Mouse (Mus musculus) liver, embryonic 14 days (tissue): Measurements from ENCODE around the gene Ndc80. TPM values are rescaled to one million over a fixed set of nuclear protein-coding genes. Genes with fewer than 3 reads are reported as not detected.

Experiments
- polyA plus RNA-seq: library from polyadenylated mRNA; depleted of rRNA; stranded (reverse); fragments of >200 nt; gene quantifications from 2 replicates; pipeline ENCODE4 v1.2.3, GENCODE M21; 2012; rRNA removed

Gene Ndc80
- 20.0 and 20.8 TPM in 2 replicates for polyA plus RNA-seq

DNA sequence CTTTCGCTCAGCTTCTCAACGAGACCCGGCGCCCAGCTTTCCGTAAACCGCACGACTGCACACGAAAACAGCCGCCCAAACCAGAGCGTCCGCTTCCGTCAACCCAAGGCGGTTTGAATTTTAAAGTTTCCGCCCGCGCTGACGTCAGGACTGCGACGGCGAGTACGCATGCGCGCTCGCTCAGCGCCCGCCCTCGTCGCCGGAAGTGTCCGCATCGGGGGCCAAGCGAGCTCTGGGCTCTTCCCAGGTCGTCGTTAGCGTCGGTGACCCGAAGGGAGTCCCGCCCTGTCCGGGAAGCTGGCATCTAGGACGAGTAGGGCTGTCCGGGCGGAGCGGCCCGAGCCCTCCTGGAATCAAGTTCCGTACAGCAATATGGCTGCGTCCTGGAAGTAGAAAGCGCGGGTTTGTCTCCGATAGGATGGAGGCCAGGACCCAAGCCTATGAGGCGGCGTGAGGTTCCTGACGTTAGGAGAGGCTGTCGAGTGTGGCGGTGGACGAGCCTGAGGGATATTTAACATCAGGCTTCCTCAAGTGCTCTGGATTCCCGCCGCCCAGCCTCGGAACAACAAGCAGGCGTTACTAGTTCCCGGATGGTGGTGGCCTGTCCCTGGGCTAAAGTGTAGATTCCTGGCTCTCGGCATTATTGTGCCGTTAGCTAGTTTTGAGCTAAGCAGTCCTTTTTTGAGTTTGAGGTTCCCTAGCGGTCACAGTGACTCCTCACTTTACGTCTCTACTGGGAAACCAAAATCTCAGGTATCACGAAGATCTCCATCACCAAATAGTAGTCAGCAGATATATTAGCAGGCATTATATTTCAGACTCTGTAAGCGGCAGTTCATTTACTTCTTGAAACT, at the start of gene Ndc80:
Ndc80 (minus strand) TSS at position 147 of the 854 bp plus-strand sequence.

DNA sequence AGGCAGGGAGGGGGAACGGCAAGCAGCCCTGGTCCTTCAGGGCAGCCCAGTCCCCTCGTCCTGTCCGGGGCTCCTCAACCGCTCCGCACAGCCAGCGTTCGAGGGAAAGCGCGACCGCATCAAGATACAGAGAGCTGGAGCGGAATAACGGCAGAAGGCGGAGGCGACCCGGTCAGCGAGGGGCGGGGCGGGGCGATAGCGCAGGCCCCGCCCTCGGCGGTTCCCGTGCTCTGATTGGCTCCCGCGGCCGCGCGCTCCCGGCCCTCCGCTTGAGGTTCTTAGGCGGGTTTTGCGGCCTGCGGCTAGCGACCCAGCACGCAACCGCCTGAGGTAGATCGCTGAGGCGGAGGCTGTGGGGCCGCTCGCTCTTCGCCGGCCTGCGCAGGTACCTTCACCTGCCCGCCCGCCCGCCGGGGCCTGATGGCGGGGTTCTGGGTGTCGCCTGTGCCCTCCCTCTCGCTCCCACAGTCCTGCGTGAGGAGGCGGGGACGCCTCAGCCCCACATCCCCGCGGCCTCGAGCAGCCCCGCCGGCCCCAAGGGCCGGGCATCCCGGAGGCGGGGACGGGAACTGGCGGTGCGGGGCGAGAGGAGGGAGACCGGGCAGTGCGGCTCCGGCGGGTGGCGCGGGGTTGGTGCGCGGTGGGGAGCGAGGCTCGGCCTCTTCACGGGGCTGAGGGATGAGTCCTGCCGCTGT, 25.2 kb upstream of the Ndc80 start, which contains the start of gene Spdya:
Spdya (plus strand) TSS at position 305 of the 695 bp plus-strand sequence.

DNA sequence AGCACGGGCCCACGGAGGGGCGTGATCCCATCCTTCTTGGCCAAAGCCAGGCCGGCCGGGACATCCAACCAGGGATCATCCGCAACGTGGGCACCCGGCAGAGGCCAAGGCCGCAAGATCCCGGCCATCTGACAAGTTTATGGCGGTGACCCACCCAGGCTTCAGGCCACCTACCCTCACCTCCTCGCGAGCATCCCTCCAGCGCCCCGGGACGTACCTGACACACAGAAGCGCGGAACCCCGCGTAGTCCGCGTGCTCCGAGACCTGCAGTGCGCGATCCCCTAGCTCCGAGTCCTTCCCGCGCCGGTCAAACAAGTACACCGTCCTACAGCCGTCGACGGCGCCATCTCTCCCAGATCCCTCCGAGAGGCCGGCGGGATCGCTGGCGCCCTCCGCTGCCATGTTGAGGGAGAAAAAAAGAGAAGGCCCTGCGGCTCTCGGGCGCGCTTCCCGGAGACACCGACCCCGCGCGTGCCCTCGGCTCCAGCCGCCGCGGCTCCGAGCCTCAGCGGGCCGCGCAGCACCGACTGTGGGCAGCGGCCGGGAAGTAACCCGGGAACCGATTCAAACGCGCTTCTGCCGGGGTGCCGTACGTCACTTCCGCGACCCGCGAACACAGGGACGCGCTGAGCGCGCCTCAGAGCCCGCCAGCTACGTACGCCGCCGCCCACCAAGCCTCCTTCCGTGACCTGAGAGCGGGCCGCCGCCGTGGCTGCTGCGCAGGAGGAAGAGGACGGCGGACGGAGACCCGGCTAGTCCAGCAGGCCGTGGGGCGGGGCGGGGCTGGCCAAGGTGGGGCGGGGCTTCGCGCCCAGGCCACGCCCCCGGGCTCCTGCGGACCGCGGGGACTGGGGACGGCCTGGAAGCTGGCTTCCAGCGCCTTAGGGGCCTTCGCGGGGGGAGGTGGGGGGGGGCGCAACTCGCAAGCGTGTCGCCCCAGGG, 51.6 kb downstream of the Ndc80 start, which contains the start of gene Smchd1:
Smchd1 (minus strand) TSS at position 582 of the 943 bp plus-strand sequence.

DNA sequence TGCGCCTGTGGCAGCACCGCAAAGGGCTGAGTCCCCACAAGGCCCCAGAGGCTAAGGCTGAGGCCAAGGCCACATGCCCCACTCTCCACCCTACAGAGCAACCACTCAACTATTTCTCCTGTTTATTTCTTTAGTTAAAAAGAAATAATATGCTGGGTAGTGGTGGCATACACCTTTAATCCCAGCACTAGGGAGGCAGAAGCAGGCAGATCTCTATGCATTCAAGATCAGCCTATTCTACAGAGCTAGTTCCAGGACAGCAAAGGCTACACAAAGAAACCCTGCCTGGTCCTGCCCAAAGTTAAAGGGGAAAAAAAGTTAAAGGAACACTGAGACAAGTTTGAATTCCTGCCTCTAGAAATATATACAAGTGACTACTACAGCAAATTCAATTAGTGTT, 66.8 kb downstream of the Ndc80 start, which contains the start of gene Gm4707:
Gm4707 (minus strand) TSS at position 101 of the 400 bp plus-strand sequence.

Other genes with a start within 250 kb of the Ndc80 start
- gene Emilin2, start 214.9 kb downstream of the Ndc80 start, polyA plus RNA-seq: 13.2 and 18.4 TPM in 2 replicates
- gene Gm4707, start 66.9 kb downstream of the Ndc80 start, polyA plus RNA-seq: 0.44 and 0.50 TPM in 2 replicates
- 21.4 and 22.4 TPM in 2 replicates for gene Smchd1, start 51.5 kb downstream of the Ndc80 start, polyA plus RNA-seq
- 0.05 TPM in 2 replicates for gene Spdya, start 25.2 kb upstream of the Ndc80 start, polyA plus RNA-seq
- gene Wdr43, start 89.0 kb upstream of the Ndc80 start, polyA plus RNA-seq: 27.8 and 33.9 TPM in 2 replicates
- gene Togaram2, start 146.4 kb upstream of the Ndc80 start, polyA plus RNA-seq: 0.01 TPM in 2 replicates
- 0.01 and 0.02 TPM in 2 replicates for gene Pcare, start 226.0 kb upstream of the Ndc80 start, polyA plus RNA-seq
- 0.14 and 0.21 TPM in 2 replicates for gene Clip4, start 241.6 kb upstream of the Ndc80 start, polyA plus RNA-seq